Mouse (Mus musculus) heart, adult 2 months (tissue): ENCODE data around the gene Ccer2.

Experiments
- CTCF ChIP-seq: fragments of 200-600 bp; IDR thresholded peaks from 2 replicates; pipeline ENCODE4 v1.8.1; 2022; ENCODE audit warnings: antibody characterized with exemption, mild to moderate bottlenecking, moderate library complexity
- EP300 ChIP-seq: fragments of 200-500 bp; IDR thresholded peaks from 2 replicates; pipeline ENCODE4 v1.6.1; 2011; ENCODE audit warnings: low read depth, low read length, control low read depth; ENCODE audit not compliant: insufficient read depth

DNA sequence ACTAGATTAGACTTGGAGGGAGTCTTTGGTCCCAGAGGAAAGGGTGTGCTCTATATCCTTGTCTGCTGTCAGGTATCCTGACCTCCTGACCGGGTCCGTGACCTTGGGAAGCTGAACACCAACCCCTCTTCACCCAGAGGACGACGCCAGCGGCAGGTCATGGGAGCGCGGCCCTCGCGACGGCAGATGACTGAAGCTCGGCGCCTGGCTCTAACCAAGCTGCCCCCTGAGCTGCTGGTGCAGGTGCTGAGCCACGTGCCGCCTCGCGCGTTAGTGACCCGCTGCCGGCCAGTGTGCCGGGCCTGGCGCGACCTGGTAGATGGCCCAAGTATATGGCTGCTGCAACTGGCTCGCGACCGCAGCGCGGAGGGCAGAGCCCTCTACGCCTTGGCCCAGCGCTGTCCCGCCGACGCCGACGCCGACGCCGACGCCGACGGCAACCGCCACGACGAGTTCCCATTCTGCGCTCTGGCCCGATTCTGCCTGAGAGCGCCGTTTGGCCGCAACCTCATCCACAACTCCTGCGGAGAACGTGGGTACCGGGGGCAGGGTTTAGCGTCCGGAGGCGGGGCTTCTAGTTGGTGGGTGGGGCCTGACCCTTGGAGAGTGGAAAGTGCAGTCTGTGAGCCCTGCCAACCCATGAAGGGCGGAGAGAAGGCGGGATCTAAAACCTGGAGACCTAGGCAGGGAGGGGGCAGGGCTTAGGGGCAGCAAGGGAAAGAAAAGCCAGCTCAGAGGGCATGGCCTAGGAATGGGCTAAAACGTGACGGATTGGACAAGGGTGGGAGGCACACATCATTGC lies 23.4 kb upstream of the Ccer2 start:
- no peak for TF ChIP-seq EP300
- TF ChIP-seq CTCF = no peak
